Mouse (Mus musculus) cerebellum, postnatal 4 days (tissue): ENCODE results near the gene Litaf.
"Not testable (repeated sequence)": the region's sequence is repeated elsewhere in the genome, so short reads cannot be mapped to it uniquely, and the experiment has no call there.

Experiments
- DNase-seq, 2 experiments: peaks; one replicate each; pipeline ENCODE4 v3.0.0; 2022; ENCODE audit warnings: low spot score in 2 of 2, mixed read lengths in 1 of 2

The Litaf gene

DNA sequence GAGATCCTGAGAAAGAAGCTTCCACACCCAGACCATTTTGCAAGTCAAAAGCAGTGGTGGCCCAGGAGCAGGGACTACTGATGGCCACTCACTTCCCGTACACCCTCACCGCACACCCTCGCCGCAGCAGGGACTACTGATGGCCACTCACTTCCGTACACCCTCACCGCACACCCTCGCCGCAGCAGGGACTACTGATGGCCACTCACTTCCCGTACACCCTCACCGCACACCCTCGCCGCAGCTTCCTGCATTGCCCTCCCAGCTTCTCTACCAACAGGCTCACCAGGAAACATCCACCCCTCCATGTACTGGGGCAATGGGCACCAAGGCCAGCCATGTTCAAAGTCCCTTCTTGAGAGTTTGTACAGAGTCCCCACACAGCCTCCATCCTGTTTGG is 107.7 kb downstream of the Litaf start:
- not testable (repeated sequence) for DNase-seq

DNA sequence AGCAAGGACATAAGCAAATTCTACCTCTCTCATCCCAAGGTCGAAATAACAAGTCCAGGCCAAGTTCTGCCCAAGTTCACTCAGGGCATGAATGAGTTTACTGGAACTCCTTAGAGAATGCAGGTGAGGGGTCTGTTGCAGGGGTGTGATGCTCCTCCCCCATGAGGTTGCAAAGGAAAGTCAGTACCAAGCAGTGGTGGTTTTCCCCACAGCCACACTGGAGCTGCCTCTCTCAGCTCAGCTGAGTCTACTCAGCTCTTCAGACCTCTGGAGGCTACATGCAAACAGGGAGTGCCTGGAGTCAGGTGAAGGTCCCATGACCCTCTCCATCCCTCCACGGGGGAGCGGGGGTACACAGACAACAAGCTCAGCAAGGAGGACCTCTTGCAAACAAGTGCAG is 108.2 kb downstream of the Litaf start:
- DNase-seq, result no peak

DNA sequence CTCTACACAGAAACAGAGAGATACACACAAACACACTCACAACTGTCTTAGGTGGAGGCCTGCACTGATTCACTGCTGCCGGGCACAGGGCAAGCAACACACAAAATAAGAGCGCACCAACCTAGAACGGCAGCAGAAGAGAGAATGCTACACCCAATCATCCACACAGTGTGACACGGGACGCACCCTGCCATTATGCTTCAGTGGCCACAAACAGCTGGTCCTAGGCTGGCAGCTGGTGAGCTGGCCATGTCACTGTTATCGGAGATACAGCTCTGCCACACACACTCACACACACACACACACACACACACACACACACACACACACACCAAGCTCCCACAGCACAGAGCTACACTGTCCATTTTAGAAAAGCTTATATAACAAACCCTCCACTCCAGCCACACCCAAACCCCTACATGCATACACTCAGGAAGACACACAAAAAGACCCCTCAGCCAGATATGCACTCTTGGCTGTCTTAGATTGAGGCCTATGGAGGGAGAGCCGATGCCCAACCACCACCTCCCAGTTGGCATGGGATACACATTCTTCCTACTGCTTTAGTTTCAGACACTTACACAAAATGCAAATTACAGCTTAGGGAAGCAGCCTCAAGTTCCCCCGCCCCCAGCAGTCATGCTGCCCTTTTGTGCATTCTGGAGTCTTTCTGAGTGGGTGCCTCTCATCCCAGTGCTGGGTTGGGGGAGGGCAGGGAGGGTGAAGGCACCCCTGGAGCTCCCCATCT is 108.8 kb downstream of the Litaf start:
- no peak for DNase-seq

DNA sequence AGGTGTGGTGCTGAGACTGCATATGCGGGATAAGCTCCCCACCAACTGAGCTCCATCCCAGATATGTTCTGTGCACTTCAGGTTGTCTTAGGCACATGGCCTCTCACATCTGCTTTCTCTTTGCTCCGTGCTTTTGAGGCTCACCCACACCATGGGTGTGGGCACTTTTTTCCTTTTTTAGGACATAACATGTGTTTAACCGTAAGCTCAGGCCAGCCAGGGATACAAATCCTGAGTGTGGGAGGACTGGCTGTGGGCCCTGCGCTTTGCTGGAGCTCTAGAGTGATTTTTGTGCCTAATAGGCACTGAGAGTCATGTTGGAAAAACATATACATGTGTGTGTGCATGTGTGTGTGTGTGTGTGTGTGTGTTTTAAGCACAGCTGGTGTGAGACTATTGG is 110.9 kb downstream of the Litaf start:
- DNase-seq, result no peak

DNA sequence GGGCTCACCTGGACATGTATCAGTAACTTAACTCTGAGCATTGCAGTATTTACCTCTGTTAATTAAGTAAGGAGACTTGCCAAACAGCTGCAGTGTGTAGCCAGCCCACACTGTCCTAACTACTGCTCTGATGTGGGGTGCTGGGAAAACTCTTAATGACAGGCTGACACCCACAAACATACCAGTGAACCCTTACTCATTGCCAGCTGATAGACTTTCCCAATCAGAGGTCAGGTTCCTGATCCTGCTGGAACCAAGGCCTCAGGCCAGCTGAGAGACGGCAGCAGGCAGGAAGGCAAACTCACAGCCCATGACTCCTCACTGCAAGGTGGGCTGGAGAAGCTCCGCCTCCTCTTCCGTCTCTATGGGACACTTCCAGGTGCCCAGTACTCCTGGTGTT is 113.1 kb downstream of the Litaf start:
- no peak for DNase-seq

DNA sequence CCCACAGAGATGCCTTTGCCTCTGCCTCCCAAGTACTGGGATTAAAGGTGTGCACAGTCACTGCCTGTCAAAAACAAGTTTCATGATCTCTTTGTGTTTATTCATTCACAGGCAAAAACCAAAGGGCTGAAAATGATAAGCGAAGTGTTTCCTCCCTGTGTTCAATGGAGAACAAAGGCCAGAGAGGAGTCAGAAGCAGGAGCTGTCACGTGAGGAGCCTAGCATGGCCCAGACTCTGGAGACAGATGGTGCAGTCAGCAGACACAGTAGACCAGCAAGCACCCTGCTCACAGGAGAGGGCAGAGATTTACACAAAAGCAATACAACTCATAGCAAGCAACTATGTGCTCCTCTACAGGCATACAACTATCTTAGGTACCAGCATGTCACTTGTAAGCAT is 113.9 kb downstream of the Litaf start:
- DNase-seq, result no peak

DNA sequence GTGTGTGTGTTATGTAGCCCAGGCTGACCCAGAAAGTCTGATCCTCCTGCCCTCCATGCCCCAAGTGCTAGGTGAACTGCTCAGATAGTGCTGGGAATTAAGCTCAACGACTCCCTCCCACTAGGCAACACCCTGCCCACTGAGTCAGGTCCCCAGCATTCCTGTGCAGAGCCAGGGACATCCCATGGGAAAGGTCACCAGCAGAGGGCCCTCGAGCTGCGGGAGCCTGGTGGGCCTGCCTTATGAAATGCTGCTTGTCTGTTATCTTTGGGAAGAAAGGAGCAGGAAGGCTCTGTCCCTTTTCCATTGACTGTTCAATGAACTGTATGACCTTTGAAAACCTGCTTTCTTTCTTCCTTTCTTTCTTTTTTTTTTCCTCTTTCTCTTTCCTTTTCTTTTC is 114.4 kb downstream of the Litaf start:
- peak in 1 of 2 experiments; percentile 20 for DNase-seq

DNA sequence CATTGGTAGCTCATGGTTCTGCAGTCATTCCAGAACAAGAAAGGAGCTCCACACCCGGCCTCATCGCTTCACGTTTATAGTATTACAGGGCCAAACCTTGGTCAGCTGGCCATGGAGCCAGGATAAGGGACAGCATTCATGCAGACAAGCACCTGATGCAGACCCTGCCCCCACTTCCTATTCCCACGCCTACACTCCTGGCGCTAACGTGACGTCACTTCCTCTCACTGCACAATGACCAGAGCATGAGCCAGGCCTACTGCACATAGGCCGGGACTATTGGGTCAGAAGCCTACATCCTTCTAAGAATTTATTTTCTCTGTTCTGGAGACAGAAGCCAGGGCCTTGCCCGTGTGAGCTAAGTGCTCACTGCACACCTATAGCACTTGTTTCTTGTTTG is 115.4 kb downstream of the Litaf start:
- DNase-seq, result no peak

DNA sequence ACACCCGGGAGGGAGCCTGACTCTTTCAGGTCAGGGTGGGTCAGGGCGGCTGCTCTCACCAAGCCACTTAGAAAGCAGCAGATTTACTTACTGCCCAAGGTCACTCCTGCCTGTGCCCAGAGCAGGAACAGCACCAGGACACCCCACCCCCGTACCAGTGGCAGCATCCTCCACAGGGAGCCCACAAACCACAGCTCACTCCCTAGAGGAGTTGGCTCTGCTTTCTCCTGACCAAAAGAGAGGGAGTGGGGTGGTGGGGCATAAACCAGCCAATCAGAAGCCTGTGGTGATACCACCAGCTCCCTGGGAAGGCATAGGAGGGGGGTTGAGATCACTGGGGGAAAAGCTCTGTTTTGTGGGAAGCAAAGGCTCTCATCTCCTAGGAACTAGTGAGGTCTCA is 118.2 kb downstream of the Litaf start:
- no peak for DNase-seq

DNA sequence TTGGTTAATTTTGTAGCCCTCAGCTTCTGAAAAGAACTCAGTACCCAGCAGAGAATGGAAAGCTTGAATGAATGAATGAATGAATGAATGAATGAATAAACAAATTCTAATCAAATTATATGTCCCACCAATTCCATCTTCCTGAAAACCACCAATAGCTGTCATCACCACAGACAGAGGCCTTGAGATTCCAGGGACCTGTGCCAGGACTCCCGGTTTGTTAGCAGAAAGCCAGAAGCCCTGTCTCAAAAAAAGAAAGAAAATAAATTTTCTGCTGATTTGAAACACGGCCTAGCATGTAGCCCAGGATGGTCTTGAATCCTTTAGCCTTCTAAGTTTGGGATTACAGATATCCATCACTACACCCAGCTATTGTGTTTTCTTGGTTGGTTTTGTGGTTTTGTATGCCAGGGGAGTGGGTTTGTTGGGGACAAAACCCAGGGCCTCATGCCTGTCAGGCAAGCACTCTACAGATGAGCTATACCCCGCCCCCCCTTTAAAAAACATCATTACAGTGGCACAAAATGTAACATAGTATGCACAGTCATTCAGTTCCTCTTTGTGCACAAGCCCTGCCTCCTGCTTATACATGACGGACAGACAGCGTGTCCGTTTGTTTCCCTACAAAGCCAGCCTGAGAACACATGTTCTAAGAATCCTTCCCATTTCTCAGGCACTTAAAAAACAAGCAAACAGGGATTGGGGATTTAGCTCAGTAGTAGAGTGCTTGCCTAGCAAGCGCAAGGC is 120.4 kb downstream of the Litaf start:
- DNase-seq, result no peak

DNA sequence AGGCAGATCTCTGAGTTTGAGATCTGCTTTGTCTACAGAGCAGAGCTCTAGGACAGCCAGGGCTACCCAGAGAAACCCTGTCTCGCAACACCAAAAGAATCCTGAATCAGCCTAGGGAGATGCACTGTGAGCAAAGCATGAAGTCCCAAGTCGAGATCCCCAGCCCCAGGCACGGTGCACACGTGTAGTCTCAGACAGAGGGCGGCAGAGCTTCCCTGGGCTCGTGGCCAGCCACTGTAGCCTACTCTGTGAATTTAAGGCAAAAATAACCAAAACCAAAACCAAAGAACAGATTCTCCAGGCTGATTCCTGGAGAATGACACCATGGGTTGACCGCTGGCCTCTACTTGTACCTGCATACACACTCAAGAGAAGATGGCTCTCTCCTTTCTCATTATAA is 121.4 kb downstream of the Litaf start:
- no peak for DNase-seq

DNA sequence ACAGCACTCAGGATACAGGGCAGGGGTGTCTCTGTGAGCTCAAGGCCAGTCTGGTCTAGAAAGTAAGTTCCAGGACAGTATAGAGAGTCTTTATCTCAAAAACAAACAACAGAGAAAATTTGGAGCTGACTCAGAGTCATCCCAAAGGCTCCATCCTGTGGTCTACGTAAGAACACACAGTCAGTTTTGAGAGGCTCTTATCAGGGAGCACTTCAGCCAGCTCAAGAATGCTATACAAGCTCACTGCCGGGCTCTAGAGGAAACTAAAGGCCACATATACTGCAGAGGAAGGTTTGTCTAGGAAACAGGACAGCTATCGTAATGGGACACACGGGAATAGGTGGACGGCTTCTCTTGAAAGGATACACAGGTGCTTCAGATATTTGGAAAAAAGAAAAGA is 122.7 kb downstream of the Litaf start:
- DNase-seq, result no peak

DNA sequence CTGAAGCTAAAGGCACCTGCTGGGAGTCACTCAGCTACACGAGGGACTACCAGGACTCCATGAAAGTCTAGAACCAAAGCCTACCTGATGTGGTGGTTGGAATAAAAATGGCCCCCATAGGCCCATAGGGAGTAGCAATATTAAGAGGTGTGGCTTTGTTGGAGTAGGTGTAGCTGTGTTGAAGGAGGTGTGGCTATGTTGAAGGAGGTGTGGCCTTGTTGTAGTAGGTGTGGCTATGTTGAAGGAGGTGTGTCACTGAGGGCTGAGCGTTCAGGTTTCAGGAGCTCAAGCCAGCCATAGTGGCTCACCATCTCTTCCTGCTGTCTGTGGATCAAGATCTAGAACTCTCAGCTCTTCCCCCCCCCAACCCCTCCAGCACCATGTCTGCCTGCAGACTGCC is 125.3 kb downstream of the Litaf start:
- DNase-seq, result no peak

DNA sequence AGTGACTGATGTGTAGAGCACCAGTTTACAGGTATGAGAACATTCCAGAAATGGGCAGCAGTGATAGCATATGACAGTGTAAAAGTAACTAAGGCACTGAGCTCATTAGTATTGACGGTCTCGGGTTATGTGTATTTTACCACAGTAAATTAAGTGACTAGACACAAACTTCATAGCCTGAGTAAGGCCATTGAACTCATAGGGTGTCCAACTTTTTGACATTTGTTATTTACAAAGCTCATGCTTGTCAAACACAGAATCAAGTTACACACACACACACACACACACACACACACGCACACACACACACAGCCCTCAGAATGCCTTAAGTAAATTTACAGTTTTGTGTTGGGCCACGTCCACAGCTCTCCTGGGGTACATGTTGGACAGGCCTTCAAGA is 126.0 kb downstream of the Litaf start:
- no peak for DNase-seq

DNA sequence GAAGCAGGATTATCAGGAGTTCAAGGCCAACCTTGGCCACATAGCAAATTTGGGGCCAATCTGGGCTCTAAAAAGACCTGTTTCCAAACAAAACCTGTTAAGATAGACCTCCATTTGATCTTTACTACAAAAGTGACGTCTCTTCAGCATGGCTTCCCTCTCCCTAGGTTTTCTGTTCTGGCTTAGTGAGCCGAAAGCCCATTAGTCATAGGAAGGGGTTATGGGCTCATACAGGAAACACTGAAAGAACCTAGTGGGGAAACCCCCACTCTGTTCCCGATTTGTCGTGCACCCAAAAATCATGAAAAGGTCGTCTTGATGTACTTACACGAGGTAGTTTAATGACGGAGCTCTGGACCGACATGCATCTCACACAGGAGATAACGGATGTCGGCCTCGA is 128.5 kb downstream of the Litaf start:
- no peak for DNase-seq

DNA sequence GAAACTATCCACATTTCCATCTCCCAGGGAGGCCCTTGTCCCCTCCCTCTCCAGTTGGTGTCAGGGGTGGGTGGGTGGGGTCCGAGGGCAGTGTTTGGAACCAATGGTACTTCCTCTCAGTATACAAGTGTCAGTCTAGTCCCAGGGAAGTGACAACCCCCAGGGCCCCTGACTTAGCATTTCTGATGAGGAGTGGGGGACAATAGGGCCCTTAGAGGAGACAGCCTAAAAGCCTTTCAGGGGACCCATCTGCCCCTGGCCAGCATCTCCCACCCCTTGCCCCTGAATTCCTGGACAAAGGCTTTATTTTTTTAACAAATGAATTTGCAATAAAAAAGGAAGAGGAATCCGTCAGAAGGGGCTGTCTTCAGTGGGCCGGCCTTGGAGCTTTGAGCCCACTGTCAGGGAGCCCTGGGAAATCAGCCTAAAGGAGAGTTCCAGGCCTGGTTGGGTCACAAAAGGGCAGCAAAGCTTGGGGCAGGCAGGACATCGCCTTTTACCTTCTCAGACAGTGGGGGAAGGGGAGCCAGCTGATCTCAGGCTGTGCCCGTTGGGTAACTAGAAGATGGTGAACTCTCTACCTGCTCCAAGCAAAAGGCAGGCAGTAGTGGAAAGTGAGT is 129.1 kb downstream of the Litaf start:
- DNase-seq, result no peak

DNA sequence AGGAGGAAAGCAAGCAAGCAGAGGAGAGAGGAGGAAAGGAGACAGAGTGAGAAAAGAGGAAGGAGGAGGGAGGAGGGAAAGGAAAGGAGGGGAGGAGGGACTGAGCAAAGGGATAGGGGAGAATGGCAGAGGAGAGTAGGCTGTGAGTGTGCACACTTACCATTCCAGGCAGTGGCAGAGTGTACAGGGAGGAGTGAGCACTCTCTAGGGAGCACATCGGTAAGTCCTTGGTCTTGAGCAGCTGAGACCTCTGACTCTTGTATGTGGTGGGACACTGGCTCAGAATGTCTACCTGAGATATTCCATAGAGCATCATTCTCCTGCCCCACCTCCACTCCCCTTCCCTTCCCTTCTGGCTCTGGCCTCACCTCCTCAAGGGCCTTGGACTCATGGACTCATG is 131.9 kb downstream of the Litaf start:
- no peak for DNase-seq

DNA sequence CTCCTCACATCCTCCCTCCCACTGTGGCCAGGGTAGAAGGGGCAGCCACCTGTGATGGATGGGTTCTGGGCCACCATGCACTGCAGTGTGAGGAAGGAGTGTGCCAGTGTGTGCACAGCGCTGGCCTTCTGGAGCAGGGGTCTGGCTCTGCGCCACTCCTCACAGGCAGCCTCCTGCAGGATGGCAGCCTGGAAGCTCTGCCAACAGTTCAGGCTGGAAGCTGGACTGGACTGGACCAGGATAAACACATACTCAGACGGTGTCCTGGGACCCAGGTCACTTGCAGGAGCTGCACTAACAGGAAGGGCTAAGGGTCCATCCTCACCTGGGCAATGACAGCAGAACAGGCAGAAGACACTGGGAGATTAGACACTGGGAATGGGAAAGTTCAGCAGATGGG is 132.6 kb downstream of the Litaf start:
- peak in 1 of 2 experiments; percentile 15 for DNase-seq

DNA sequence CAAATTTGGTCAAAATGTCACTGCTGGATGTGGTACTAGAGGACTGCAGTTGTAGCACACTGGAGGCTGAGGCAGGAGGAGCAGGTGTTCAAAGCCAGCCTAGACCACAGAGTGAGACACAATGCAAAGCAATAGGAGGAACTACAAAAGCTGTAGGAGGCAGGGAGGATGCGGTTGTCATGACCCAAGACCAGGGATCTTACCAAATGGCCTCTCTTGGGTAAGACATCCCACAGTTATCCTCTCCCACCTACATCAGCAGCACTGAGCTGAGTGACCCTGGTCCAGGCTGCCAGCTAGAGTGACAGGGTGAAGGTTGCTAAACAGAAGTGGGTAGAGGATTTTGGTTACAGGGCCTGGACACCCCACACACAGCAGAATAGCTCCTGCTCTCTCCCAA is 138.9 kb downstream of the Litaf start:
- DNase-seq, result no peak

DNA sequence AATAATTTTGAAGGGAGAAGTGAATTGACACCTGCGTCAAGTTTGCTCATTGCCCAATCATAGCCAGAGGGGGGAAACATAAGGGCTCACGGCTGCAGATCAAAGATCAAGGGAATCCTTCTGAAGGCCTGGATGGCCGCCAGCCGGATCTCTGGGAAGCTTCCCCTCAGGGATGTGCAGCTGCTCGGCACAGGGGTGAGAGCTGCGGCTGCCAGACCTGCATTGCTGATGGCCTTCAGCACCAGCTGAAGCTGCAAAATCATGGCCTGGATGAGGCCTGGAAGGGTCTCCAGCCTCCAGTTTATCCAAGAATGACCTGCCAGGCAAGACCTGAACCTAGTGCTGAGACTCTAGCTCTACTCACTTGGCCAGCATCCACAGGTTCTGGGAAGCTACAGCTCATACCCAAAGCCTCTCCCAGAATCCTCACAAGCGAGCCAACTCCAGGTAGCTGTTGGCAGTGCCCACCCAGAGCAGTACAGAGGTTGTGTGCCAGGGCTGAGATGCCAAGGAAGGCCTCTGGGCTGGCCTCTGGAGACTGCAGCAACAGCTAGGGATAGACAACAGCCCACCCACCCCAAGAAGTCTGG is 140.3 kb downstream of the Litaf start:
- DNase-seq, result peak in 1 of 2 experiments; percentile 27

DNA sequence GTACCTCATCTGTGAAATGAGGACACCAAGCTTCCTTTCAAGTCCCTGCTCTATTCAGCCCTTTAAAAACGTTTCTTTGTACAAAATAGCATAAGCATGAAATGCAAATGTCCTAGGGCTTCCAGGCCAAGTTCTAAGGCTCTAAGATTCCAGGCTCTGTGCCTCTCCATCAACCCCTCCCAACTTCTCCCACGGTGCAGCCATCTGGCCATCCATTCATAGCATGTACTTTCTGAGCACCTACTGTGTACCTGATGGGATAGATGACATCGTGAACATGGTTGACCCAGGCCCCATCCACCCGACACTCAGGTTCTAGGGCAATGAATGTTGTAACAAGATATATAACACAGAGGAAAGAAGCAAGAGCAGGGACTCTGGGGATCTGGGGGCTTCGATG is 142.4 kb downstream of the Litaf start:
- no peak for DNase-seq

DNA sequence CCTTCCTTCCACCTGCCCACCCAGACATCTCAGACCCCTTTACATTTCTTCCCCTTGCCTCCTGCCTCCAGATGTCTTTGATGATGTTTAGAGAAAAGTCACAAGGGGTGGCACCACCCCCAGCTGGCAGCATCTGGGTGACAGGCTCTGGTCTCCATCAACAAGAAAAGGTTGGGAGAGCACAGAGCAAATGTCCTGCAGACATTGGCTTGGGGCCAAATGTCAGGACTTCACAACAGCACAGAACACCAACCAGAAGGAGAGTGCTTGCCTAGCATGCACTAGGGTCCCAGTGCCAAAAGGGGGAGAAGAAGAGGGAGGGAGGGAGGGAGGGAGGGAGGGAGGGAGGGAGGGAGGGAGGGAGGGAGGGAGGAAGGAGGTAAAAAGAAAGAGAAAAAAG is 146.1 kb downstream of the Litaf start:
- DNase-seq, result no peak

DNA sequence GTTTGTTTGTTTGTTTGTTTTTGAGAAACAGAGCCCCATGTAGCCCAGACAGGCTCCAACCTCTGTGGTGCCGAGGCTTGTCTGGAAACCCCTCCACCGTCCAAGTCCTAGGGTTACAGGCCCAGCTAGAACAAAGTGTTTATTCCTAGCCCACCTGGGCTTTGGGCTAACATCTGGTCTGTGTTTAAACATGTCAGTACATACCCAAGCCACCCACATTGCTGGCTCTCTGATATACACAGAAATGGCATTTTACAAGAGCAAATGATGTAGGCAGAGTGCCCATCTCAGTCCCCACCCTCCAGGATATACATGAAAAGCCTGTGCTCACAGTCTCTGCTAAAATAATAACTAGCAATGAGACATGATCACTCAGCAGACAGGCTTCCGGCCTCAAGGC is 149.7 kb downstream of the Litaf start:
- no peak for DNase-seq
